Mouse (Mus musculus) testis, adult 2 months (tissue): Measurements from ENCODE around the gene Asb7. TPM values are rescaled to one million over a fixed set of nuclear protein-coding genes. Genes with fewer than 3 reads are reported as not detected.

ENCODE experiments used
- H3K27ac ChIP-seq: fragments of 200-500 bp; 2 replicates; pipeline ENCODE4 v1.5.1; 2012; ENCODE audit warnings: low read depth, low read length; ENCODE audit not compliant: control insufficient read depth, insufficient read depth
- H3K27me3 ChIP-seq: fragments of 200-500 bp; 2 replicates; pipeline ENCODE4 v1.6.1; 2012; ENCODE audit warnings: mild to moderate bottlenecking, low read length, moderate library complexity; ENCODE audit not compliant: control insufficient read depth, insufficient read depth
- H3K36me3 ChIP-seq: fragments of 200-500 bp; 2 replicates; pipeline ENCODE4 v1.6.1; 2012; ENCODE audit warnings: mild to moderate bottlenecking, low read length; ENCODE audit not compliant: control insufficient read depth, insufficient read depth
- H3K4me1 ChIP-seq: fragments of 200-500 bp; 2 replicates; pipeline ENCODE4 v1.6.1; 2012; ENCODE audit warnings: low read length; ENCODE audit not compliant: control insufficient read depth, insufficient read depth
- H3K4me3 ChIP-seq: fragments of 200-500 bp; 2 replicates; pipeline ENCODE4 v1.5.1; 2012; ENCODE audit warnings: low read depth, mild to moderate bottlenecking, low read length, moderate library complexity, mixed read lengths; ENCODE audit not compliant: control insufficient read depth
- CTCF ChIP-seq: fragments of 200-500 bp; IDR thresholded peaks from 2 replicates; pipeline ENCODE4 v1.5.1; 2012; ENCODE audit warnings: low read depth, mild to moderate bottlenecking, inconsistent platforms, low read length, moderate library complexity; ENCODE audit not compliant: control insufficient read depth, insufficient read depth, insufficient replicate concordance
- POLR2A ChIP-seq: fragments of 200-500 bp; IDR thresholded peaks from 2 replicates; pipeline ENCODE4 v1.6.1; 2012; ENCODE audit warnings: low read depth, mild to moderate bottlenecking, inconsistent platforms, low read length, moderate library complexity; ENCODE audit not compliant: control insufficient read depth
- polyA plus RNA-seq: library from polyadenylated mRNA; depleted of rRNA; stranded (reverse); fragments of >200 nt; gene quantifications from 2 replicates; pipeline ENCODE4 v1.2.3, GENCODE M21; 2012

Gene Asb7
- polyA plus RNA-seq, 1 experiment, result 8.6 TPM

DNA sequence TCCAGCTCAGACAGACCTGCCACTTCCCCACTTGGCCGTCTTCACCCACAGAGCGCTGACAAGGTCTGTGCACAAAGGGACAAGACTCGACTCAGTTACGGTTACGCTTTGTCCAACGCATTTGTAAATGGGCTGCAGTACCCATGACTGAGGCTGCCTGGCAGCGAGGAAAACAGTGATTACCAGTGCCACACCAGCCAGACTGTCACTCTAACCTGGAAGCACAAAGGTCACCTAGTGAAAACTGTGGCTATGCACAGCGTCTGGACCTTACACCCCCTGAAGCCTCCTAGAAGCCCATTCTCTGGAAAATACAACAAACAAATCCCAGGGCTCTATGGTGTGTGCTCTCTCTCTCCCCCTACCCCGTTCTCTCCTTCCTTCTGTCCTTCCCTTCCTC, 33.9 kb downstream of the Asb7 start:
- TF ChIP-seq POLR2A (no peak), CTCF (no peak)
- no peaks in the 10 kb centered on the region for H3K4me1 ChIP-seq
- no peaks in the 10 kb centered on the region; the same call in 1 of the 2 replicates for H3K36me3 ChIP-seq
- H3K27me3 ChIP-seq, result no peaks in the 10 kb centered on the region
- no peak overlapping the region for H3K4me3 ChIP-seq
- no peak overlapping the region for H3K27ac ChIP-seq

DNA sequence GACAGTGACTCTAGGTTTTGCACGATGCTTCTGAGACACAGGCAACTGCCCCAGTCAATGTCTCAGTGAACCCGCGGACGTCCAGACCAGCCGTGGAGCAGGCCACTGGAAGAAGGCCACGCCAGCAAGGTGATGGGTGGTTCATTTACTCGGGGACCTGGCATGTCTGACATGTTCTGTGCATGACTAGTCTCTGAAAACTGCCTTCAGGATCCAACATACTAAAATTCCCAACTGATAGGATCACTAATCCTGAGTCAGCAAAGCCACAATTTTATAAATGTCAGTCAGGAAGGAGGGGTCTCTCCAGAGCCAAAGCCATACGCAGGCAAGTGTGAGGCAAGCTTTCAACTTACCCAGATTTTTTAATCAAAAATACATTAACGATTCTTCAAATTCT, 35.8 kb downstream of the Asb7 start:
- no peak overlapping the region for H3K27ac ChIP-seq
- no peaks in the 10 kb centered on the region for H3K27me3 ChIP-seq
- no peak overlapping the region for H3K4me3 ChIP-seq
- H3K4me1 ChIP-seq, result no peaks in the 10 kb centered on the region
- TF ChIP-seq POLR2A, result no peak
- TF ChIP-seq CTCF, result no peak
- no peaks in the 10 kb centered on the region; the same call in 1 of the 2 replicates for H3K36me3 ChIP-seq

DNA sequence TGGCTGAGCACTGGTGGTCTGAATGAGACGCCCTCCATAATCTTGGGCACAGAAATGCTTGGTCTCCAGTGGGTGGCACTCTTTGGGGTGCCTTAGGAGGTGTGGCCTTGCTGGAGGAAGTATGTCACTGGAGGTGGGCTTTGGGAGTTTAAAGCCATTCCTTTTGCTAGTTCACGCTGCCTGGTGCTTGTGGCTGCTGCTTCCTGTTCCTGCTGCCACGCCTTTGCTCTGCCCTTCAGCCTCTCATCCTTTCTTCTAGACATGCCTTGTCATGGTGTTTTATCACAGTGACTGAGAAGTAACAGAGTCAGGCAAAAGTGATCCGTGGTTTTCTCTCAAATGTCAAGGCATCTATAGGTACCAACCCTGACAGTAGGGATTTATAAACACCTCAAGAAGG, 37.2 kb downstream of the Asb7 start:
- no peaks in the 10 kb centered on the region; the same call in 1 of the 2 replicates for H3K36me3 ChIP-seq
- H3K4me1 ChIP-seq, result no peaks in the 10 kb centered on the region
- H3K27ac ChIP-seq, result no peak overlapping the region
- H3K27me3 ChIP-seq, result no peaks in the 10 kb centered on the region
- H3K4me3 ChIP-seq, result no peak overlapping the region
- TF ChIP-seq CTCF, result no peak
- TF ChIP-seq POLR2A, result no peak

DNA sequence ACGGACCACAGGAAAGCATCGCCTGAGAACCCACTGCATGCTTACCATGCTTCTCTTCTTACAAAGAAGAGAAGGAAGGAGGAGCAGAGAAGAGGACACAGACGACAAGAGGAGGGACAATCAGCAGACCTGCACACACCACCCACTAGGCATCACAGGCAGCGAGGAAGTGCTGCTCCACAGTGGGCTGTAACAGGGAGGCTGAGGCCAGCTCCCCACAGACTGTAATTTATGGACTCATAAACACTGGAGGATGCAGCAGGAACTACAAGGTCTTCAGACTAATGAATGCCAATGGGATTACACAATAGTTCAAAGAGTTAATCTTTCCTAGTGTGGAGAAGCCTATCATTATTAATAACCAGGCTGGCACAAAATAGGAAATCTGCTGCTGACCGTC, 38.5 kb downstream of the Asb7 start:
- TF ChIP-seq CTCF, result no peak
- no peak for TF ChIP-seq POLR2A
- H3K36me3 ChIP-seq, result no peaks in the 10 kb centered on the region; the same call in 1 of the 2 replicates

DNA sequence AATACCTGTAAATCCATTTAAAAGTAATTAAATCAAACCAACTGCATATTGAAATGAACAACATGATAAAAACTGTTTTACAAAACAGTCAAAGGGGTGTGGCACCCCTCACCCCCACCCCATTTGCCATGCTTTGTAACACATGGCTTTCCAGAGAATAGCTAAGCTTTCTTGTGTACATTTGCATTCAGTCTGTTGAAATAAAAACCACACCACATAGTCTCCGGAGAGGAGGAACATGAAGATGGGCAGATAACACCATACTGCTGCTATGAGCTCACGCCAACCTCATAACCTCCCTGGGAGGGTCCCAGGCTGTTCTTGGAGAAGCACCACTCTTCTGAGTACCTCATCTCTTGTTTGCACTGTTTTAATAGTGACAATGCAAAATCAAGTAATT, 40.2 kb downstream of the Asb7 start:
- Histone ChIP-seq H3K36me3 (no peaks in the 10 kb centered on the region), H3K27ac (no peak overlapping the region), H3K4me1 (no peaks in the 10 kb centered on the region), H3K4me3 (no peak overlapping the region), H3K27me3 (no peaks in the 10 kb centered on the region)
- TF ChIP-seq CTCF (no peak), POLR2A (no peak)

More for the DNA sequence above, 38.5 kb downstream of the Asb7 start:
- Histone ChIP-seq H3K4me1 (no peaks in the 10 kb centered on the region), H3K4me3 (no peak overlapping the region), H3K27ac (no peak overlapping the region), H3K27me3 (no peaks in the 10 kb centered on the region)

DNA sequence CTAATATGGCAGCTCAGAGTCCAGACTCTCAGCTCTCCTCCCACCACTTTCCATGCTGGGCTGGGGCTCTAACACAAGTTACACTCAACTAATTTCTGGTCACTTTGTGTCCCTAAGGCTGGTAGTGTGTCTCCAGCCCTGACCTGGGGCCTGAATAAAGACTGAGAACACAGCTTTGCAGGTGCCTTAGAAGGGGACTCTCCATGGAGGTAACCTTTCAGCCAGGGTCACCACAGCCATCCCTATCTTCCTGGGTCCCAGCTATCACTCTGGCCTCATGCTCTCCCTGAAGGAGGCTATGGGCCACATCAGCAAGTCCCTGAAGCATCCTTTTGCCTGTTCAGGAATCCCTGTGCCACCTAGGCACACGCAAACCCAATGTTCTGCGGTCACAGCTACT, 43.7 kb downstream of the Asb7 start:
- no peak overlapping the region for H3K4me3 ChIP-seq
- TF ChIP-seq CTCF (no peak), POLR2A (no peak)
- H3K27me3 ChIP-seq, result no peaks in the 10 kb centered on the region
- no peak overlapping the region for H3K27ac ChIP-seq
- no peaks in the 10 kb centered on the region for H3K36me3 ChIP-seq
- no peaks in the 10 kb centered on the region for H3K4me1 ChIP-seq

DNA sequence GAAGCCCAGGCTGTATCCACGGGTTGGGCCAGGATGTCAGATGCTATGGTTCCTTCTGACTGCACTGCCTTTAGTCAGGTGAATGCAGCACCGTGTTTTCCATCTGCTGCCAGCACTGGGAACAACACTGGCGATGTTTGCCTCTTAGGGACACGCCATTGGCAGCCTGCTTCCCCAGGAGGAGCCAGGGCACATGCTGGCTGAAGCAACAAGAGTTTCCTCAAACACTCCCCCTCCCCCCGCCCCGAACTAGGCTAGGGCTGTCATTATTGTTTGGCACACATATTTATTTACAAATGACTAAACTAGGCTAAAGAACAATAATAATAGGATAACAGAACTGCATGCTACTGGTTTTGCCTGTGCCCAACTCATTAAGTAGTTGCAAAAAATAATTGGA, 56.0 kb downstream of the Asb7 start:
- TF ChIP-seq POLR2A (no peak), CTCF (no peak)
- no peaks in the 10 kb centered on the region for H3K27me3 ChIP-seq
- no peaks in the 10 kb centered on the region for H3K4me1 ChIP-seq
- H3K36me3 ChIP-seq, result no peaks in the 10 kb centered on the region
- no peak overlapping the region for H3K4me3 ChIP-seq
- H3K27ac ChIP-seq, result no peak overlapping the region
